Mouse (Mus musculus): Measurements from ENCODE around the gene Tspan11. TPM values are rescaled to one million over a fixed set of nuclear protein-coding genes. Genes with fewer than 3 reads are reported as not detected.

The Tspan11 gene
- total and polyA plus RNA-seq, 2 experiments from 2014 or later, result 2.3 to 2.5 TPM

DNA sequence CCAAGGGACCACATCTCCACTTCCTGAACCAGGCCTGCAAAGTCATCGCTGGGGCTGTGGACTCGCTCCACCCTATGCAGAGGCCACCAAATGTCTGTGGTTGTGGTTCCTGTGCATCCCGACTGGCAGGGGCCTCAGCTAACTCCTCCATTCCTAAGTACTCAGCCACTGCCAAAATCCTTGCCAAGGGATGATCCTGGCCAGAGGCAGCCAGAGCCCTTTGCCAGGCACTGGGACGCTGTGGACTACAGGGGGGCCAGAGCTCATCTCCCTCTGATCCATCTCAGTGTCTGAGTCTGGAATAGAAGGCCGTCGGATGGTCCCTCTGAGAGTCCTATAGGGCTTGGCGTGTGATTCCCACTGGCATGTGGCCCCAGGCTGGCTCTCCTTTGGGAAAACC, 62.5 kb downstream of the Tspan11 start:
- 84% methylated on average over 7 of the region's 7 CpGs for WGBS
- no peak overlapping the region for H3K27ac ChIP-seq (ENCODE audit: low read depth)
- no peak overlapping the region for H3K4me3 ChIP-seq (ENCODE audit: low read depth, low read length)
- DNase-seq (ENCODE audit: low spot score) (no peak), ATAC-seq (ENCODE audit: insufficient read depth, low read depth) (no peak)
- no peak overlapping the region for H3K9ac ChIP-seq (replicated peaks; ENCODE audit: low read depth, low read length)
- H3K4me2 ChIP-seq (ENCODE audit: low read depth, low read length), result no peak overlapping the region
- no peaks in the 10 kb centered on the region for H3K36me3 ChIP-seq (replicated peaks; ENCODE audit: control insufficient read depth, insufficient read depth, low read length)
- TF ChIP-seq CTCF (IDR thresholded peaks at IDR 0.05; ENCODE audit: low read depth) (no peak), EP300 (IDR thresholded peaks at IDR 0.05; ENCODE audit: low read depth) (no peak)
- no peaks in the 10 kb centered on the region for H3K9me3 ChIP-seq (replicated peaks; ENCODE audit: control insufficient read depth, low read length)
- H3K27me3 ChIP-seq (ENCODE audit: control insufficient read depth, insufficient read depth, low read length), result 0 out of 2 replicates have a peak, but pooled peaks cover 4% of the 10 kb centered on the region
- no peaks in the 10 kb centered on the region for H3K4me1 ChIP-seq (ENCODE audit: control insufficient read depth, insufficient read depth)

DNA sequence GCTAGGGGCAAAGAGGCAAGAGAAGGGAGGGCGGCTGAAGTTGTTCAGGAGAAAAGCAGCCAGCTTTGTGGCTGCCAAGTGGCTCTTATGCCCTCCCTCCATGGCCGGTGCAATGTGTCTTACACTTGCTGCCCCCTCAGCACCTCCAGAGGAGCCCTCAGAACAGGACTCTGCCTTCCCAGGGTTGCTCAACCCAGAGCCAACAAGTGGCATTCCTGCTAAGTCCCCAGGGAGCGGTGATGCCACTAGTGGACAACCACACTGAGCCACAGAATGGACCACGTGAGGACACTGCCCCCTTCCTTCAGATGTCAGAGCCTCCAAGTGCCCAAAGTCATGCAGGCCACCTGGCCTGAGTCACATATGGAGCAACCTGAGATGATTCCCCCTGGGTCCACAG, 65.7 kb downstream of the Tspan11 start:
- ATAC-seq (ENCODE audit: insufficient read depth, low read depth) (no peak), DNase-seq (ENCODE audit: low spot score) (no peak)
- H3K9ac ChIP-seq (replicated peaks; ENCODE audit: low read depth, low read length), result no peak overlapping the region
- H3K27ac ChIP-seq (ENCODE audit: low read depth), result no peak overlapping the region
- H3K27me3 ChIP-seq (ENCODE audit: control insufficient read depth, insufficient read depth, low read length), result 0 out of 2 replicates have a peak, but pooled peaks cover 4% of the 10 kb centered on the region
- no peaks in the 10 kb centered on the region for H3K4me1 ChIP-seq (ENCODE audit: control insufficient read depth, insufficient read depth)
- TF ChIP-seq CTCF (IDR thresholded peaks at IDR 0.05; ENCODE audit: low read depth) (no peak), EP300 (IDR thresholded peaks at IDR 0.05; ENCODE audit: low read depth) (no peak)
- H3K9me3 ChIP-seq (replicated peaks; ENCODE audit: control insufficient read depth, low read length), result no peaks in the 10 kb centered on the region
- H3K4me2 ChIP-seq (ENCODE audit: low read depth, low read length), result no peak overlapping the region
- 78% methylated on average over 4 of the region's 4 CpGs for WGBS
- H3K4me3 ChIP-seq (ENCODE audit: low read depth, low read length), result no peak overlapping the region
- no peaks in the 10 kb centered on the region for H3K36me3 ChIP-seq (replicated peaks; ENCODE audit: control insufficient read depth, insufficient read depth, low read length)

DNA sequence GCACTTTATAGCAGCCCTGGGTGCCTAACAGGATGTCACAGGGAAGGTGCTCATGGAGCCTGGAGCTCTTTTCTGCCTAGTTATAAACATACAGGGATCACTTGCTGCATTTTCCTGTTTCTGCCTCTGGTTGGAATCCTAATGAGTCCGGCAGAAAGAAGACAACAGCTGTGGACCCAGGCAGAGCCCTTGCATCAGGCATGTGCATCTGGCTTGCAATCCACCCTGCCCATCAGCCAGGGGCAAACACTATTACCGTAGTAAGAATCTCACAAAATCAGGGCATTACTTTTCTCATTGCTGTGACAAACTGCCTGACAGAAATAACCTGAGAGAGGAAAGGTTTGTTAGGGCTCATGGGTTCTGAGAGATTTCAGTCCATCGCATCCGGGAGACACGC, 68.8 kb downstream of the Tspan11 start:
- no peak overlapping the region for H3K27ac ChIP-seq (ENCODE audit: low read depth)
- H3K4me1 ChIP-seq (ENCODE audit: control insufficient read depth, insufficient read depth), result no peaks in the 10 kb centered on the region
- no peak overlapping the region for H3K9ac ChIP-seq (replicated peaks; ENCODE audit: low read depth, low read length)
- ATAC-seq (ENCODE audit: insufficient read depth, low read depth) (no peak), DNase-seq (ENCODE audit: low spot score) (no peak)
- H3K4me3 ChIP-seq (ENCODE audit: low read depth, low read length), result no peak overlapping the region
- TF ChIP-seq EP300 (IDR thresholded peaks at IDR 0.05; ENCODE audit: low read depth), result no peak
- TF ChIP-seq CTCF (IDR thresholded peaks at IDR 0.05; ENCODE audit: low read depth), result no peak
- H3K27me3 ChIP-seq (ENCODE audit: control insufficient read depth, insufficient read depth, low read length), result no peaks in the 10 kb centered on the region
- peaks cover 5% of the 10 kb centered on the region for H3K36me3 ChIP-seq (replicated peaks; ENCODE audit: control insufficient read depth, insufficient read depth, low read length)
- H3K4me2 ChIP-seq (ENCODE audit: low read depth, low read length), result no peak overlapping the region
- no peaks in the 10 kb centered on the region for H3K9me3 ChIP-seq (replicated peaks; ENCODE audit: control insufficient read depth, low read length)
- 76% methylated on average over 5 of the region's 5 CpGs for WGBS

DNA sequence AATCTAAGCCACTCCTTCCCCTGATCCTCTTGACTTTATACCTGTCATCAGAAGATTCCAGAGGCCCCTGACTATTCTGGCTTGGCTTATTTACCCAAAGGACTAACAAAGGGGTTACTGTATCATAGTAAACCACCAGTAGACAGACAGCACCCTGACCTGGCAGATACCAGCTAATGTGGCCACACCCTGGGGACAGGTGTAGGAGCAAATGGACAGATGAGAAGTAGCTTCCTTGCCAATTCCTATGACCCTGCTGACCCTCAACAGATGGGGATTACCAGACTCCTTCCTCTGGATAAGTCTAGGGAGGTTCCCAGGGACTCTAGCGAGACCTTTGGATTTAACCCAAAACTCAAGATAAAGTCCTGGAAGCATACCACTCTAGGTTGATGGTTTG, 72.8 kb downstream of the Tspan11 start:
- no peaks in the 10 kb centered on the region for H3K4me1 ChIP-seq (ENCODE audit: control insufficient read depth, insufficient read depth)
- ATAC-seq (ENCODE audit: insufficient read depth, low read depth) (no peak), DNase-seq (ENCODE audit: low spot score) (no peak)
- TF ChIP-seq EP300 (IDR thresholded peaks at IDR 0.05; ENCODE audit: low read depth) (no peak), CTCF (IDR thresholded peaks at IDR 0.05; ENCODE audit: low read depth) (no peak)
- peaks cover 45% of the 10 kb centered on the region for H3K36me3 ChIP-seq (replicated peaks; ENCODE audit: control insufficient read depth, insufficient read depth, low read length)
- H3K9ac ChIP-seq (replicated peaks; ENCODE audit: low read depth, low read length), result no peak overlapping the region
- no peak overlapping the region for H3K4me2 ChIP-seq (ENCODE audit: low read depth, low read length)
- no peak overlapping the region for H3K27ac ChIP-seq (ENCODE audit: low read depth)
- no peak overlapping the region for H3K4me3 ChIP-seq (ENCODE audit: low read depth, low read length)
- no peaks in the 10 kb centered on the region for H3K27me3 ChIP-seq (ENCODE audit: control insufficient read depth, insufficient read depth, low read length)
- WGBS, result 60% methylated on average over 1 of the region's 1 CpGs
- no peaks in the 10 kb centered on the region for H3K9me3 ChIP-seq (replicated peaks; ENCODE audit: control insufficient read depth, low read length)

DNA sequence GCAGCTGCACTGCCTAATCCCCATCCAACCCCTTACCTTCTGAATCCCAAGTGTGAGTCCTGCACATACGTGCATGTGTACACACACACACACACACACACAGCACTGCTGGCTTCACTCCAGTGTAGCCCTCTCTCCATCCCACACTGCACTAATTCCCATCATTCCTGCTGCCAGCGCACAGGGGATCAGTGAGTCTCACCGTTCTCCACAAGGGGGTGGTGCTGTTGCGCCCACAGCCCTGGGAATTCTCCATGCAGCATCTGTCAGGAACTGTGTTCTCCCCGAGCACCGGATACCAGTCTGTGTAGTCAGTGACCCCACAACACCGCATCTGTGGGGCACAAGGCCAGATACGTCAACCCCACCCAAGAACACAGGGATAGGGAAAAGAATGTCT, 78.1 kb downstream of the Tspan11 start:
- WGBS, result 50% methylated on average over 8 of the region's 8 CpGs
- Histone ChIP-seq H3K27me3 (ENCODE audit: control insufficient read depth, insufficient read depth, low read length) (no peaks in the 10 kb centered on the region), H3K4me3 (ENCODE audit: low read depth, low read length) (no peak overlapping the region), H3K9me3 (replicated peaks; ENCODE audit: control insufficient read depth, low read length) (no peaks in the 10 kb centered on the region), H3K27ac (ENCODE audit: low read depth) (no peak overlapping the region), H3K4me1 (ENCODE audit: control insufficient read depth, insufficient read depth) (no peaks in the 10 kb centered on the region), H3K36me3 (replicated peaks; ENCODE audit: control insufficient read depth, insufficient read depth, low read length) (peaks cover 62% of the 10 kb centered on the region), H3K9ac (replicated peaks; ENCODE audit: low read depth, low read length) (no peak overlapping the region), H3K4me2 (ENCODE audit: low read depth, low read length) (no peak overlapping the region)
- ATAC-seq (ENCODE audit: insufficient read depth, low read depth), result peak; percentile 39; the same call in 1 of the 2 replicates
- DNase-seq (ENCODE audit: low spot score), result no peak
- TF ChIP-seq EP300 (IDR thresholded peaks at IDR 0.05; ENCODE audit: low read depth), result no peak
- peak; percentile 64 for TF ChIP-seq CTCF (IDR thresholded peaks at IDR 0.05; ENCODE audit: low read depth)

DNA sequence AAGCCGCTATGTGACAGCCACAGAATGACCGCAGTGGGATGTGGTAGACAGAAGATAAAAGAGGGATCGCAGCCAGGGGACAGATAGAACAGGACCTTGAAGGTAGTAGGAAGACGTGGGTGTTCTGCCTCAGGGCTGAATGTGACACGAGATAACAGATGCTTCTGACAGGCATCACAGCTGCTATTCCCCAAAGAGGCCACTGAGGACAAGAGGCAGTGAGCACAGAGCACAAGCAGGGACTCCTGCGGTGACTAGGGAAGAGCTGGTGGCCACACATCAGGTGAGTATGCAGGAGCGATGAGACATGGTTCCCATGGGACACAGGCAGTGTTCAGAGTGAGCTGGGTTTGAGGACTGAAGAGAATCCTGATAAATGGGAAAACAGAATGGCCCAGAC, 82.3 kb downstream of the Tspan11 start:
- ATAC-seq (ENCODE audit: insufficient read depth, low read depth) (no peak), DNase-seq (ENCODE audit: low spot score) (no peak)
- peaks cover 22% of the 10 kb centered on the region for H3K36me3 ChIP-seq (replicated peaks; ENCODE audit: control insufficient read depth, insufficient read depth, low read length)
- no peaks in the 10 kb centered on the region for H3K27me3 ChIP-seq (ENCODE audit: control insufficient read depth, insufficient read depth, low read length)
- no peak overlapping the region for H3K27ac ChIP-seq (ENCODE audit: low read depth)
- no peak overlapping the region for H3K9ac ChIP-seq (replicated peaks; ENCODE audit: low read depth, low read length)
- no peak overlapping the region for H3K4me3 ChIP-seq (ENCODE audit: low read depth, low read length)
- peaks cover 13% of the 10 kb centered on the region; the same call in 1 of the 2 replicates for H3K4me1 ChIP-seq (ENCODE audit: control insufficient read depth, insufficient read depth)
- TF ChIP-seq CTCF (IDR thresholded peaks at IDR 0.05; ENCODE audit: low read depth), result no peak
- no peaks in the 10 kb centered on the region for H3K9me3 ChIP-seq (replicated peaks; ENCODE audit: control insufficient read depth, low read length)
- 55% methylated on average over 7 of the region's 7 CpGs for WGBS
- no peak overlapping the region for H3K4me2 ChIP-seq (ENCODE audit: low read depth, low read length)
